Mouse (Mus musculus): ENCODE measurements at regions not wholly inside any gene's neighbourhood (a gene's known extent, or its start where the extent isn't known, plus 50 kb on each side); places are given as distances from the start of the nearest gene placed in this dataset.

- no peak for TF ChIP-seq GATA1 (IDR thresholded peaks at IDR 0.05; ENCODE audit: low read length)
- TF ChIP-seq TAL1 (IDR thresholded peaks at IDR 0.05; ENCODE audit: low read length): no peak
Observed at GRCm38 (mm10) chr1:193790579-193790978, 420.5 kb upstream of the Camk1g start.
